Mouse (Mus musculus): Measurements from ENCODE around the gene Rdh19. TPM values are rescaled to one million over a fixed set of nuclear protein-coding genes. Genes with fewer than 3 reads are reported as not detected.

Gene Rdh19
- total RNA-seq, 2 experiments from 2014 or later: not detected

Other genes starting within 250 kb of the Rdh19 start
- gene Lrp1, start 228.8 kb upstream of the Rdh19 start, total RNA-seq (2021): 10 to 100 TPM; 73.4 to 88.6 TPM
- gene Stat6, start 206.9 kb upstream of the Rdh19 start, total RNA-seq (2021): 10 to 100 TPM; 42.3 to 46.0 TPM
- gene Nemp1, start 183.0 kb upstream of the Rdh19 start, total RNA-seq (2021): 1 to 10 TPM; 2.7 to 4.5 TPM
- 1 to 10 TPM; 5.7 to 8.4 TPM for gene Nab2, start 181.4 kb upstream of the Rdh19 start, total RNA-seq (2021)
- gene Myo1a, start 144.8 kb upstream of the Rdh19 start, total RNA-seq (2021): not detected
- not detected for gene Tac2, start 125.5 kb upstream of the Rdh19 start, total RNA-seq (2021)
- 1 to 10 TPM; 6.8 to 7.8 TPM for gene Zbtb39, start 110.4 kb upstream of the Rdh19 start, total RNA-seq (2021)
- 1 to 10 TPM; 3.5 to 4.0 TPM for gene Gpr182, start 98.2 kb upstream of the Rdh19 start, total RNA-seq (2021)
- gene Rdh1, start 90.2 kb upstream of the Rdh19 start, total RNA-seq (2021): under 1 TPM in 1 of 2 experiments, not detected in 1; 0.08 TPM
- gene Rdh16f1, start 90.1 kb upstream of the Rdh19 start, total RNA-seq (2021): under 1 TPM in 1 of 2 experiments, not detected in 1; 0.11 TPM
- gene Rdh9, start 73.5 kb upstream of the Rdh19 start, total RNA-seq (2021): under 1 TPM in 1 of 2 experiments, not detected in 1; 0.36 TPM
- gene Rdh16, start 48.8 kb upstream of the Rdh19 start, total RNA-seq (2021): not detected
- not detected for gene Rdh16f2, start 16.5 kb downstream of the Rdh19 start, total RNA-seq (2021)
- not detected for gene Rdh7, start 38.9 kb downstream of the Rdh19 start, total RNA-seq (2021)
- gene Sdr9c7, start 48.6 kb downstream of the Rdh19 start, total RNA-seq (2021): not detected
- not detected for gene Hsd17b6, start 157.7 kb downstream of the Rdh19 start, total RNA-seq (2021)
- gene Prim1, start 165.2 kb downstream of the Rdh19 start, total RNA-seq (2021): 1 to 10 TPM; 1.6 to 2.7 TPM
- gene Naca, start 185.6 kb downstream of the Rdh19 start, total RNA-seq (2021): 100 to 1,000 TPM; 542 to 584 TPM
- 10 to 100 TPM; 80.7 to 90.5 TPM for gene Ptges3, start 209.0 kb downstream of the Rdh19 start, total RNA-seq (2021)
- gene Atp5b, start 233.3 kb downstream of the Rdh19 start, total RNA-seq (2021): 1,000 to 10,000 TPM; 9,026 to 9,193 TPM
- 10 to 100 TPM; 23.8 TPM for gene Baz2a, start 241.6 kb downstream of the Rdh19 start, total RNA-seq (2021)

All from heart, postnatal 36 days (tissue).